Mouse (Mus musculus) heart, embryonic 16.5 days (tissue): ENCODE data around the gene Rfc5. TPM values are rescaled to one million over a fixed set of nuclear protein-coding genes. Genes with fewer than 3 reads are reported as not detected.
"Not testable (repeated sequence)": the region's sequence is repeated elsewhere in the genome, so short reads cannot be mapped to it uniquely, and the experiment has no call there.

Experiments used
- ATAC-seq: fragments of 200-750 bp; cut with Nextera tagmentation; replicated peaks from 2 replicates; pipeline ENCODE4 v1.8.0; 2017; ENCODE audit warnings: moderate number of reproducible peaks; ENCODE audit not compliant: insufficient read depth, low FRiP score; ENCODE audit errors: extremely low read depth
- H3K27ac ChIP-seq: fragments of 300-500 bp; sonication (generic); 2 replicates; pipeline ENCODE4 v1.5.1; 2014; ENCODE audit warnings: mild to moderate bottlenecking, low read length, control low read depth, moderate library complexity
- H3K27me3 ChIP-seq: fragments of 300-500 bp; sonication (generic); 2 replicates; pipeline ENCODE4 v1.6.1; 2014; ENCODE audit warnings: low read length, mixed read lengths; ENCODE audit not compliant: control insufficient read depth, insufficient read depth
- H3K36me3 ChIP-seq: fragments of 300-500 bp; sonication (generic); 2 replicates; pipeline ENCODE4 v1.6.1; 2014; ENCODE audit not compliant: control insufficient read depth, insufficient read depth
- H3K4me1 ChIP-seq: fragments of 300-500 bp; sonication (generic); 2 replicates; pipeline ENCODE4 v1.6.1; 2014; ENCODE audit warnings: low read length, mixed read lengths; ENCODE audit not compliant: control insufficient read depth, insufficient read depth
- H3K4me2 ChIP-seq: fragments of 300-500 bp; sonication (generic); 2 replicates; pipeline ENCODE4 v1.6.1; 2014; ENCODE audit warnings: low read depth, mild to moderate bottlenecking, control low read depth, low read length
- H3K4me3 ChIP-seq: fragments of 300-500 bp; sonication (generic); 2 replicates; pipeline ENCODE4 v1.5.1; 2014; ENCODE audit warnings: mild to moderate bottlenecking, control low read depth, low read length
- H3K9ac ChIP-seq: fragments of 300-500 bp; sonication (generic); 2 replicates; pipeline ENCODE4 v1.6.1; 2014; ENCODE audit warnings: low read length, control low read depth
- H3K9me3 ChIP-seq: fragments of 300-500 bp; sonication (generic); replicated peaks from 2 replicates; pipeline ENCODE4 v1.6.1; 2016; ENCODE audit warnings: low read length; ENCODE audit not compliant: control insufficient read depth
- WGBS: fragments of 180-500 bp; shearing (Covaris S2); extraction: QIAGEN DNeasy Blood & Tissue Kit; methylation state at CpG from one replicate; pipeline ENCODE4 v1.1.7; 2014; 5-methylcytosine and 5-hydroxymethylcytosine counted together
- polyA plus RNA-seq: library from polyadenylated mRNA; unstranded; fragments of >200 nt; fragmentation: Nextera tagmentation; extraction: Ambion mirVana; gene quantifications from 2 replicates; pipeline ENCODE4 v1.2.1, GENCODE M21; 2015

Rfc5 gene
- polyA plus RNA-seq, 1 experiment from 2014 or later, result 69.4 TPM

- no peaks in the 10 kb centered on the region for H3K9me3 ChIP-seq
- no peaks in the 10 kb centered on the region for H3K27me3 ChIP-seq
- H3K36me3 ChIP-seq, result peaks cover 6% of the 10 kb centered on the region; the same call in 1 of the 2 replicates
- no peak overlapping the region for H3K27ac ChIP-seq
- H3K9ac ChIP-seq, result no peak overlapping the region
- no peak overlapping the region for H3K4me2 ChIP-seq
- 56% methylated on average over 3 of the region's 3 CpGs for WGBS
- no peak overlapping the region for H3K4me3 ChIP-seq
- no peak for ATAC-seq
- H3K4me1 ChIP-seq, result no peaks in the 10 kb centered on the region
Observed at GRCm38 (mm10) chr5:117346281-117346680, 42.6 kb downstream of the Rfc5 start.

- H3K27me3 ChIP-seq, result no peaks in the 10 kb centered on the region
- WGBS, result 81% methylated on average over 5 of the region's 5 CpGs
- H3K9ac ChIP-seq, result no peak overlapping the region
- no peaks in the 10 kb centered on the region for H3K4me1 ChIP-seq
- H3K4me3 ChIP-seq, result no peak overlapping the region
- no peak overlapping the region for H3K27ac ChIP-seq
- H3K4me2 ChIP-seq, result no peak overlapping the region
- peaks cover 6% of the 10 kb centered on the region; the same call in 1 of the 2 replicates for H3K36me3 ChIP-seq
- no peaks in the 10 kb centered on the region for H3K9me3 ChIP-seq
- no peak for ATAC-seq
Observed at GRCm38 (mm10) chr5:117345432-117345976, 43.3 kb downstream of the Rfc5 start.

- H3K36me3 ChIP-seq, result peaks cover 10% of the 10 kb centered on the region
- H3K27ac ChIP-seq, H3K4me1 ChIP-seq, ATAC-seq, H3K9ac ChIP-seq, H3K27me3 ChIP-seq, H3K4me3 ChIP-seq, H3K4me2 ChIP-seq, H3K9me3 ChIP-seq: not testable (repeated sequence)
- 85% methylated on average over 5 of the region's 5 CpGs for WGBS
Observed at GRCm38 (mm10) chr5:117344496-117344895, 44.4 kb downstream of the Rfc5 start.

- Histone ChIP-seq H3K9me3 (peaks cover under 1% of the 10 kb centered on the region; the same call in 1 of the 2 replicates), H3K27me3 (no peaks in the 10 kb centered on the region), H3K36me3 (peaks cover 20% of the 10 kb centered on the region), H3K4me1 (no peaks in the 10 kb centered on the region), H3K4me3 (no peak overlapping the region), H3K4me2 (no peak overlapping the region), H3K9ac (no peak overlapping the region), H3K27ac (no peak overlapping the region)
- no peak for ATAC-seq
- 66% methylated on average over 6 of the region's 6 CpGs for WGBS
Observed at GRCm38 (mm10) chr5:117341896-117342295, 47.0 kb downstream of the Rfc5 start.

GRCm38 (mm10) chr5:117340081-117340480, 48.8 kb downstream of the Rfc5 start:
- Histone ChIP-seq H3K9me3 (peaks cover 2% of the 10 kb centered on the region; the same call in 1 of the 2 replicates), H3K36me3 (peaks cover 28% of the 10 kb centered on the region), H3K4me1 (no peaks in the 10 kb centered on the region), H3K27me3 (no peaks in the 10 kb centered on the region), H3K9ac (no peak overlapping the region), H3K4me3 (no peak overlapping the region), H3K27ac (no peak overlapping the region), H3K4me2 (no peak overlapping the region)
- WGBS, result 77% methylated on average over 6 of the region's 6 CpGs
- no peak for ATAC-seq

- Histone ChIP-seq H3K4me1 (no peaks in the 10 kb centered on the region), H3K36me3 (peaks cover 29% of the 10 kb centered on the region), H3K27ac (no peak overlapping the region), H3K9ac (no peak overlapping the region), H3K4me3 (no peak overlapping the region), H3K9me3 (peaks cover 2% of the 10 kb centered on the region; the same call in 1 of the 2 replicates), H3K4me2 (no peak overlapping the region), H3K27me3 (no peaks in the 10 kb centered on the region)
- ATAC-seq, result no peak
- 79% methylated on average over 8 of the region's 8 CpGs for WGBS
Observed at GRCm38 (mm10) chr5:117338503-117338902, 50.3 kb downstream of the Rfc5 start.

GRCm38 (mm10) chr5:117337999-117338398, 50.8 kb downstream of the Rfc5 start:
- no peaks in the 10 kb centered on the region for H3K27me3 ChIP-seq
- H3K9me3 ChIP-seq, result peaks cover 2% of the 10 kb centered on the region; the same call in 1 of the 2 replicates
- H3K36me3 ChIP-seq, result peaks cover 29% of the 10 kb centered on the region
- H3K27ac ChIP-seq, result no peak overlapping the region
- H3K4me1 ChIP-seq, result no peaks in the 10 kb centered on the region
- no peak overlapping the region for H3K4me2 ChIP-seq
- no peak overlapping the region for H3K9ac ChIP-seq
- H3K4me3 ChIP-seq, result no peak overlapping the region
- WGBS, result 85% methylated on average over 10 of the region's 10 CpGs
- ATAC-seq, result no peak

GRCm38 (mm10) chr5:117330457-117330856, 58.4 kb downstream of the Rfc5 start:
- Histone ChIP-seq H3K4me2 (no peak overlapping the region), H3K27me3 (no peaks in the 10 kb centered on the region), H3K27ac (no peak overlapping the region), H3K9ac (no peak overlapping the region), H3K9me3 (no peaks in the 10 kb centered on the region), H3K4me3 (no peak overlapping the region), H3K36me3 (peaks cover 6% of the 10 kb centered on the region; the same call in 1 of the 2 replicates), H3K4me1 (no peaks in the 10 kb centered on the region)
- ATAC-seq, result no peak
- WGBS, result 89% methylated on average over 7 of the region's 7 CpGs
